Mouse (Mus musculus): ENCODE results near the gene Evx1. TPM values are rescaled to one million over a fixed set of nuclear protein-coding genes. Genes with fewer than 3 reads are reported as not detected.
"Not testable (repeated sequence)": the region's sequence is repeated elsewhere in the genome, so short reads cannot be mapped to it uniquely, and the experiment has no call there.

Evx1 gene
- total RNA-seq, 2 experiments from 2014 or later, result not detected

- Histone ChIP-seq H3K27ac (no peak overlapping the region), H3K4me3 (no peak overlapping the region)
- intact Hi-C loops (cut with DNase I), result loop anchor here (5.0 kb wide), 1 partner anchor 1139 kb away; no protein-coding TSS in a partner anchor
- TF ChIP-seq CTCF (IDR thresholded peaks at IDR 0.05), result no peak
- DNase-seq (ENCODE audit: extremely low spot score in 1 of 2, low spot score in 2 of 2), result no peak
These were observed 3.3 kb downstream of the Evx1 start for GRCm38 (mm10) chr6:52316413-52317184.

- intact Hi-C loops (cut with DNase I), result loop anchor here (5.0 kb wide), 1 partner anchor 1140 kb away; no protein-coding TSS in a partner anchor
- DNase-seq (ENCODE audit: extremely low spot score in 1 of 2, low spot score in 2 of 2), result no peak
- Histone ChIP-seq H3K4me3 (no peak overlapping the region), H3K27ac (no peak overlapping the region)
- TF ChIP-seq CTCF (IDR thresholded peaks at IDR 0.05), result no peak
These were observed 4.3 kb downstream of the Evx1 start for GRCm38 (mm10) chr6:52317461-52318180.

GRCm38 (mm10) chr6:52318271-52318670 is 5.0 kb downstream of the Evx1 start:
- DNase-seq (ENCODE audit: extremely low spot score in 1 of 2, low spot score in 2 of 2), result no peak
- Histone ChIP-seq H3K4me3 (no peak overlapping the region), H3K27ac (no peak overlapping the region)
- no peak for TF ChIP-seq CTCF (IDR thresholded peaks at IDR 0.05)
- intact Hi-C loops (cut with DNase I), result loop anchor here (5.0 kb wide), 1 partner anchor 1141 kb away; no protein-coding TSS in a partner anchor

- H3K4me3 ChIP-seq, result no peak overlapping the region
- no peak for DNase-seq (ENCODE audit: extremely low spot score in 1 of 2, low spot score in 2 of 2)
- no peak overlapping the region for H3K27ac ChIP-seq
- TF ChIP-seq CTCF (IDR thresholded peaks at IDR 0.05), result no peak
- intact Hi-C loops (cut with DNase I), result loop anchor here (5.0 kb wide), 1 partner anchor 1143 kb away; no protein-coding TSS in a partner anchor
These were observed 6.8 kb downstream of the Evx1 start for GRCm38 (mm10) chr6:52319956-52320690.

- Histone ChIP-seq H3K4me3 (no peak overlapping the region), H3K27ac (no peak overlapping the region)
- intact Hi-C loops (cut with DNase I), result no loop called here
- TF ChIP-seq CTCF (IDR thresholded peaks at IDR 0.05), result no peak
- DNase-seq (ENCODE audit: extremely low spot score in 1 of 2, low spot score in 2 of 2), result no peak
These were observed 7.9 kb downstream of the Evx1 start for GRCm38 (mm10) chr6:52320966-52321825.

- no peak for DNase-seq (ENCODE audit: extremely low spot score in 1 of 2, low spot score in 2 of 2)
- Histone ChIP-seq H3K27ac (no peak overlapping the region), H3K4me3 (no peak overlapping the region)
- TF ChIP-seq CTCF (IDR thresholded peaks at IDR 0.05), result no peak
- intact Hi-C loops (cut with DNase I), result no loop called here
These were observed 8.6 kb downstream of the Evx1 start for GRCm38 (mm10) chr6:52321826-52322315.

GRCm38 (mm10) chr6:52322721-52323215 is 9.5 kb downstream of the Evx1 start:
- Histone ChIP-seq H3K27ac (no peak overlapping the region), H3K4me3 (no peak overlapping the region)
- TF ChIP-seq CTCF (IDR thresholded peaks at IDR 0.05), result no peak
- DNase-seq (ENCODE audit: extremely low spot score in 1 of 2, low spot score in 2 of 2), result no peak
- intact Hi-C loops (cut with DNase I), result no loop called here

- intact Hi-C loops (cut with DNase I), result no loop called here
- no peak for DNase-seq (ENCODE audit: extremely low spot score in 1 of 2, low spot score in 2 of 2)
- no peak for TF ChIP-seq CTCF (IDR thresholded peaks at IDR 0.05)
- H3K4me3 ChIP-seq, result no peak overlapping the region
- H3K27ac ChIP-seq, result no peak overlapping the region
These were observed 10.0 kb downstream of the Evx1 start for GRCm38 (mm10) chr6:52323292-52323691.

GRCm38 (mm10) chr6:52324061-52324460 is 10.8 kb downstream of the Evx1 start:
- intact Hi-C loops (cut with DNase I), result no loop called here
- no peak for TF ChIP-seq CTCF (IDR thresholded peaks at IDR 0.05)
- Histone ChIP-seq H3K4me3 (no peak overlapping the region), H3K27ac (no peak overlapping the region)
- DNase-seq (ENCODE audit: extremely low spot score in 1 of 2, low spot score in 2 of 2), result no peak

- intact Hi-C loops (cut with DNase I); DNase-seq (ENCODE audit: extremely low spot score in 1 of 2, low spot score in 2 of 2); H3K27ac ChIP-seq; H3K4me3 ChIP-seq: not testable (repeated sequence)
These were observed 33.5 kb downstream of the Evx1 start for GRCm38 (mm10) chr6:52346816-52347215.

GRCm38 (mm10) chr6:52366021-52366420 is 52.7 kb downstream of the Evx1 start:
- Histone ChIP-seq H3K4me3 (no peak overlapping the region), H3K27ac (no peak overlapping the region)
- no peak for DNase-seq (ENCODE audit: extremely low spot score in 1 of 2, low spot score in 2 of 2)
- no peak for TF ChIP-seq CTCF (IDR thresholded peaks at IDR 0.05)
- intact Hi-C loops (cut with DNase I), result no loop called here

All from left cerebral cortex, adult 2 months (tissue).